Mouse (Mus musculus) ovary, adult 18-20 months (tissue): ENCODE results near the gene Nfkb1.

ENCODE experiments used
- DNase-seq: peaks from one replicate; pipeline ENCODE4 v3.0.0; 2022; ENCODE audit warnings: low spot score, mixed read lengths

Nfkb1 gene

DNA sequence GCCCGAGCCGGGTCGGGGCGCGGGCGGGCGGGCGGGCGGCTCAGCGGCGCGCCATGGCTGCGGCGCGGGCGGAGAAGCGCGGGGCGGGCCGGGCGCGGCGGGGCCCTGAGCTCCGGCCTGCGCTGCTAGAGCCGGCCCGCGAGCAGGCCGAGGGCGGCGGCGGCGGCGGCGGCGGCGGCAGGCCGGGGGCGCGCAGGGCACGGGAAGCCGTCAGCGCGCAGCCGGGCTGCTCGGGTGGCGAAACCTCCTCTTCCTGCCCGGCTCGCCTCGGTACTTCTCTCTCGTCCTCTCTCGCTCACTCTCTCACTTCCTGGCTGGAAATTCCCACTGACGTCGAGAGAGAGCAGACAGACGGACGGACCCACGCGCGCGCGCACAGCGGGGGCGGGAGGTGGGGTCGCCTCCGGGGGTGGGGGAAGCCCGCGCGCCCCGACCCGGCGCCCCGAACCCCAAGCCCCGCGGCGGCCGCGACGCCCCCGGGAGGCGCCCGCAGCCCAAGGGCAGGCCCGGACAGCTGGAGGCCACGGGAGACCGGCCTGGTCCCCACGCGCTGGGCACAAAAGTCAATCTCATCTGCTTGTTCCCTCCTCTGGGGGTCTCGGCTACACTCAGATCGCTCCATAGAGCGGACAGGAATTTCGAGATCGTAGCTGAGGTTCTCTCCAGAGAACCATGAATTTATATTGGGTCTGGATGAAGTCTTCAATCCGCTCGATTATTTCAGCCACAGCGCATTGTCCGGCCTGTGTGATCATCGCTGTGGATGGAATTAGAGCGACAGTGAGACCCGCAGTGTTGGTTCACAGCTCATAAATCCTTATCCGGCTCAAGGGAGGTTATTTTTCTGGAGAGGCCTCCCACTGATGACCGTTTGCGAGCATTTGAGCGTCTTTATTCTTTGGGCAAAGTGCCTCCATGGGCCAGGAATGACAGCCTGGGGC is at the start of gene Nfkb1:
TSS of gene Nfkb1 (minus strand) at position 357 of the 941 bp plus-strand sequence.
- peak; percentile 43 for DNase-seq

DNA sequence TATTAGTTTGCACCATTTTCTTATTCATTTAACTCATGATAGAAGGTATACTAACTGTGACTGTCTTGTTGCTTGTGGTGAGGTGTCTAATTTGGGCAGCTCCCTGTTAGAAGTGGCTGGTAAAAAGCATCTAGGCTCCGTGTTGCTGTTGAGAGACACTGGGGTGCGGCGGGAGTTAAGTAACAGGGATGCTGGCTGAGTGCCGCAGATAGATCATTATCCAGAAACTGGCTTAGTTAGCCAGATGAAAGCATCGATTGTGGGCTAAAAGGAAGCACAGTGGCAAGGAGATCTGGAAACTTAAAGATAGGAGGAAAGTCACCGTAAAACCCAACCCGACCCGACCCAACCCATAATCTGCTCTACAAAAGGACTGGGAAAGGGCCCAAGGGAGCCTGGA is 49.4 kb upstream of the Nfkb1 start:
- no peak for DNase-seq

DNA sequence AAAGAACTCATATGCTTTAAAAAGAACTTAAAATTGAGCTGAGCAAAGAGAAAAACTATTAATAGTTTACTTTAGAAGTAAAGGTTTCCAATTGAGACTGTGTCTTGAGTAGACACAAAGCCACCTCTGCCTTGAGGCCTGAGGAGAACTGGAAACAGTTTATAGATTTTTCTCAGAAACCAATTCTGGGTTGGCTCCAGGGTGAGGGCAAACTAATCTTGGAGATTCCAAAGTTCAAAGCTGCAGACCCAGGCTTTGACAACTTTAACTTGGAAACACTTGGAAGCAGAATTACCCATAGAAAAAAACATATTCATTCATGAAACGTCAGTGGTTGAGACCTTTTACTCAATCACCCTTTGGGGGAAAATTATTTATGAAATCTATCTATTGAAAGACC is 43.4 kb upstream of the Nfkb1 start:
- DNase-seq: no peak

DNA sequence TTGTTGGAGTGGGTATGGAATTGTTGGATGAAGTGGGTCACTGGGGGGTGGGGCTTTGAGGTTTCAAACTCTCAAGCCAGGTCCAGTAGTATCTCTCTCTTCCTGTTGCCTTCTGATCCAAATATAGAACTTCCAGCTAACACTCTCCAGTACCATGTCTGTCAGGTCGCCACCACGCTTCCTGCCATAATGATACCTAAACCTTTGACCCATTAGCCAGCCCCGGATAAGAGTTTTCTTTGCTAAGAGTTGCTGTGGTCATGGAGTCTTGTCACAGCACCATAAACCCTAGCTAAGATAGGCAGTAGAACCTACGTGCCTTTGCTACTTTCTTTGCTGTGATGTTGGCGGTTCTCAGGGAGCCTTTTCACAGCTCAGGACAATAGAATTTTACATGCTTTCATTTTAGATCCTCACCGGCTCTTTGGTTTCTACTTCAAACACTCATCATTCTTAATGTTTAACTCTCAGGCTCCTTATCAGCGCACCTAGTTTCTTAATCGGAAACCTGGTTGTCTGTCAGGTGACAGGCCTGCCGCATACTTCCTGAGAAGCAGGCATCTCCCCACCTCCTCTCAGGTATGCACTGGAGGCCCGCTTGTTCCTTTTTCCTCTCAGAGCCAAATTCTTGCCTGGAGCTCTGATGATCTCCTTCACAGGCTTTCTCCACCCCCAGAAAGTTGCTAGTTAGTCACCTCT is 41.5 kb upstream of the Nfkb1 start:
- DNase-seq: no peak

DNA sequence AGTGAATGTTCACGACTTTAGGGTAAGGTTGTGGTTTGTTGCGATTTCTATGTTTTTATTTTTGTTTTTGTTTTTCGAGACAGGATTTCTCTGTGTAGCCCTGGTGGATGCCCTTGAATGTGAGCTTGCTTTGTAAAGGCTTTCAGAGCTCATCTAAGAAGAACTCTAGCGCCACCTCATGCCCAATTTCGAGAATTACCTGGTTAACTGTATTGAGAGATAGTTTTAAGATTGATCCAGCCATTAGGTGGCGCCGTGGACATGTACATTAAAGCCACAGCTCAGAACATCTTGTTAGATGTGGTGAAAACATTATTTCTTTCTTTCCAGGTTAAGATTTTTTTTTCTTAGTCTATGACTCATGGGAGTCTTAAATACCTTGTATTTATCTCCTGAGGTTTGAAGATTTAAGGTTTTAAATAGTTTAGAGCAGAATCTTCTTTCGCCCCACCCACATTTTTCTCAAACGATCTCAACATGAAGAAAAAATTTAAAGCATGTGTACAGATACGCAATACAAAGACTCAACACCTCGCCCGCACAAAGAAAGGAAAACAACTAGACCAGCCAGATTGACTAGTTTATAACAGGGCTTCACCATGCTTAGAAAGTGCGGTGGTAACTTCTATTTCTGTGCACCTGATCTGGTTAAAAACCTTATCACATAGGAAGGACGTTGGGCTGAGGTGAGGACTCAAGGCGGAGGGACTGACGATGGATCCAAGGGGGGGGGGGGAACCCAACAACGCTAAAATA is 40.1 kb upstream of the Nfkb1 start:
- peak; percentile 78 for DNase-seq

DNA sequence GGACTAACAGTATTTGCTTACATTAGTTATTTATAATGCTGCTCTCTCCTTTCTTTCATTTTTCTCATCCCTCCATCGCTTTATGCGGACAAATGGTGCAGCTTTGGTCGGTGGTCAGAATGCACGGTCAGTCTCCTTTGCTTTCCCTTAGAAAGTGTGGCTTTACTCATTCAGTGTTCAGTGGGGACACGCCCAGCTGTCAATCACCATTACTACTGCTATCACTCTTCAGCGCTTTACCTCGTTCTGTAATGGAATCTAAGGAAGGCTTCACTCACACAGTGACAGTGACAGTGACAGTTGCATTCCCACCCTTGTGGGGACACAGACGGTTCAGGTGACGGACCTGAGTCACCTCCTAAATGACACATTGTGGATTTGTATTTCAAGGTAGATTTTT is 39.4 kb upstream of the Nfkb1 start:
- DNase-seq: no peak

DNA sequence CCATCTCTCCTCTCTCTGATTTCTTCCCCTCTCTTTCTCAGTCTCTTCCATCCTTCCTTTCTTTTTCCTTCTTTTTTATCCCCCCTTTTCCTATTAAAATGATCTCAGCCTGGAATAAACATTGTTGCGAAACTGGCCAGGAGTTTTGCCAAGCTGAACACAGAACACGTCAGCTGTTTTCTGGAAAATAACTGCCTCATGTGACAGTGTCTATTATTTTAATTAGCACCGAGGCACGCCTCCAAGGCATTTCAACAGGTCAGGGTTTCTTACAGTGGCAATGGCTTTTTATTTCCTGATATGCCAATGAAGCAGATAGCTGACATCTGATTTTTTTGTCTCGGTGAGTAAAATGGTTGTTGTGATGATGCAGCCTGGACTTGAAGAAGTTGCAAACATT is 38.2 kb upstream of the Nfkb1 start:
- peak; percentile 18 for DNase-seq

DNA sequence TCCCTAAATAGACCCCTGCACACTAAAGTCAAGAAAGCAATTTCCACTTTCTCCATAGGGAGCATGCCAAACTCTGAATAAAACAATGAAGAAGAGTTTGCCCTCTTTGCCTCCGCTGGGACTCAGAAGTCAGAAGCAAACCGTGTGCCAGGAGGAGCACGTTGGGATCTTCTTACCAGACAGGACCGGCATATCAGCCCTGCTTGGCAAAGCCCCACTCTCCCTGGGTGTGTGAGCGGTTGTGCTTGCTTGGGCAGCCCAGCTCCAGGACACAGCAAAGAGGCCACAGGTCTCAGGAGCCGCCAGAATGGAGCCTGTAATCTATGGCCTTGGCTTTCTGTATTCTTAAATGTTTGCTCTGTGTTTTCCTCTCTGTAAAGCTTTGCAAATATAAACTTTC is 37.6 kb upstream of the Nfkb1 start:
- no peak for DNase-seq

DNA sequence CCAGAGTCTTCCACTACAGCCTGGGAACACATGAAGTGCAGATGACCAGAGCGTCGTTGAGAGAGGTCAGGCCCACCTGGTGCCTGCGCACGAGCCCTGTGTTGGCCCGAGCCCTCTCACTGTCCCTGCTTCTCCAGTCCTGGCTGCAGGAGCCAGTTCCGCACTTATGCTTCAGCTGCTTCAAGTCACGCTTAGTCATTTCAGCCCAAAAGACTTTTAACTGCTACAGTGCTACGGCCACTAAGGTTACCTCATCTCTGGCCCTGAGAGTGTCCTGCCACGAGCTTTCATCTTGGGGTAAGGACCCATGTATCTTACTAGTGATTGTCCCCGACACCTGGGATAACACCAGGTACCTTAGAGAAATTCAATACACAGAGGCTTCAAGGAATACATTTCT is 36.0 kb upstream of the Nfkb1 start:
- DNase-seq: no peak

DNA sequence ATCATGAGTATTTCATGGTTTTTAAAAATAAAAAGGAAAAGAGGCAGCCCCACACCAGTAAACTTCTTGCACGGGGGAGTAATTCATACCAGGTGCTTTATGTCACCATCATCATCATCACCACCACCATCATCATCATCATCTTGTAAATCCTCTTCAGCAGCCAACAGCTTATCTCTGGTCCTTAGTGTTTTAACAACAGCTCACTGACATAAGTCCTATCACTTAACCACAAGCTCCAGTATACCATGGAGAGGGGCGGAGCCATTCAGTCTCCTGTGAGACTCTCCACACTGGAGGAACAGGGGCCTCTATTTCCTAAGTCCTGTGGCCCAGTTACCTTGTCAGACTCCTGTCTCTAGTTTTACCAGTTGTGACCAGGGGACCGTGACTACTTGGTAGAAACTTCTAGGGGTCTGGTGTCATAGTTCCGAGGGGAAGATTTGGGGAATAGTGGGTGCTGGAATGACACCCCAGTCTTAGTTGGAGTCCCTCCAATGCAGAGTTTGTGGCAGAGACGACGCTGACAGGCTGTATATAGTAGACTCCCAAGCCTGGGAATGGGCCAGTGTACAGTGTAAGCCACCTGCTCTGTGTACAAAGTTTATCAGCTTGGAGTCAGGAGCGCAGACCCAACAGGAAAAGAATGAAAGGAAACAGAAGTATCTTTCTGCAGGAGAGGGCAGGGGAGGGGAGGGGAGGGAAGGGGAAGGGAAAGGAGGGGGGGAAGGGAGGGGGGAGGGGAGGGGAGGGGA is 35.4 kb upstream of the Nfkb1 start:
- no peak for DNase-seq

DNA sequence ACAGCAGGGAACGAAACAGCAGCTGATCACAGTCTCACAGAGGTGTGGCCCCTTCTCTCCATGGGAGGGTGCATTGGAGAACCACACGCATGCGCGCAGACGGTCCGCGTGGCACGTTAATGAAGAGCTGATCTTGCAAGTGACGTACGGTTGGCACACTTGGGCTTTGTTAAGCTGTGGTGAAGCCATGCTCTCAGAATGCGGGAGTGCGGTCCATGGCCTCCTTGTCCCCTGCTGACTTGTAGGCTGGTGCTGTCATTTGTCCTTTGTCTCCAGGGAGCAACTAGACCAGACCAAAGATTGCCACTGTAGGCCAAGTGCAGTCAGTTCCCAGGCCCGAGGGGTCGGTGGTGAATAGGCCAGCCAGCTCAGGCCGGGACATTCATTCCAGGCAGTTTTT is 34.7 kb upstream of the Nfkb1 start:
- DNase-seq: no peak

DNA sequence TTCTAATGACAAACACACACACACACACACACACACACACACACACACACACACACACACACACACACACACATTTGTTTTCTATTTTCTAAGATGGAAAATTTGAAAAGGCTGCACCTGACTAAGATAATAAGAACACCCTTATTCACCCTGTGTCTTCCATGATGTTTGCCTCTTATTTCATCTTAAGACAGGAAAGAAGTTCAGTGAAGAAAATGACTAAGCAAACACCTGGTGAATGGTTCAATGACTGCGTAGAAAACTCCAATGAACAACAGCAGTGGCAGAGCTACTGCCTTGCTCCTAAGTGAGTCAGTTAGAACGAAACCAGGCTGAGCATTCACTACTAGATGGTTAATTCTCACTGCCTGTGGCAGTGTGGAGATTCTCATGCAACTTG is 30.8 kb upstream of the Nfkb1 start:
- DNase-seq: no peak

DNA sequence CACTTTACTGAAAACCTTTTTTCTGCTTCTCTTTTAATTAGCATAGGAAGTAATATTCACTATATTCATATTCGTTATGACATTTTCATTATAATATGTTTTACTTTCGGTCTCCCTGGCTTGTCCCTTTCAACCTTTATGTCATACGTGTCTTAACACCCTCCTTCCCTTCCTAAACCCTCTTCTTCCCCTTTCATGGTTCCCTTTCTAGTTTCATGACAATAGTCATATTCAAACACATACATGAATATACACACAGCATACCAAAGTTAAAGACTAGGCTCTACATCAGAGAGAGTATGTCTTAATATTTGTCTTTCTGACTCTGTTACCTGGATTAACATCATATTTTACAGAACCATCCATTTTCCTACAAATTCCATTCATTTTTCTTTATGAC is 28.6 kb upstream of the Nfkb1 start:
- no peak for DNase-seq

DNA sequence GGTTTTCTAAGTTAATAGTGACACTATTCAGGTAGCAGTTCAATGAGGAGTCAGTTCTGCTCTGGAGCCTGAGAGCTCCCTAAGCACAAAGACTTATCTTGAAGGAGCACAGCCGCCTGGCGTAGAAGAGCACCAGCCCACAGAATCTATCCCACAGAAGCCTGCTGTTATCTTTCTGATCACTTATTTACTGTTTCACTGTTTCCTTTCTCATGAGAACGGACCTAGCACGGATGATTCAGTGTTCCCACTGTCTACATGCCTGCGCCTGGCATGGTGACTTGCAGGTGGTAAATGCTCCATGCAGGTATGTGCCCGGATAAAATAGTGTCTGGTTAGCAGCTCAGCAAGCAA is 27.8 kb upstream of the Nfkb1 start:
- DNase-seq: no peak

DNA sequence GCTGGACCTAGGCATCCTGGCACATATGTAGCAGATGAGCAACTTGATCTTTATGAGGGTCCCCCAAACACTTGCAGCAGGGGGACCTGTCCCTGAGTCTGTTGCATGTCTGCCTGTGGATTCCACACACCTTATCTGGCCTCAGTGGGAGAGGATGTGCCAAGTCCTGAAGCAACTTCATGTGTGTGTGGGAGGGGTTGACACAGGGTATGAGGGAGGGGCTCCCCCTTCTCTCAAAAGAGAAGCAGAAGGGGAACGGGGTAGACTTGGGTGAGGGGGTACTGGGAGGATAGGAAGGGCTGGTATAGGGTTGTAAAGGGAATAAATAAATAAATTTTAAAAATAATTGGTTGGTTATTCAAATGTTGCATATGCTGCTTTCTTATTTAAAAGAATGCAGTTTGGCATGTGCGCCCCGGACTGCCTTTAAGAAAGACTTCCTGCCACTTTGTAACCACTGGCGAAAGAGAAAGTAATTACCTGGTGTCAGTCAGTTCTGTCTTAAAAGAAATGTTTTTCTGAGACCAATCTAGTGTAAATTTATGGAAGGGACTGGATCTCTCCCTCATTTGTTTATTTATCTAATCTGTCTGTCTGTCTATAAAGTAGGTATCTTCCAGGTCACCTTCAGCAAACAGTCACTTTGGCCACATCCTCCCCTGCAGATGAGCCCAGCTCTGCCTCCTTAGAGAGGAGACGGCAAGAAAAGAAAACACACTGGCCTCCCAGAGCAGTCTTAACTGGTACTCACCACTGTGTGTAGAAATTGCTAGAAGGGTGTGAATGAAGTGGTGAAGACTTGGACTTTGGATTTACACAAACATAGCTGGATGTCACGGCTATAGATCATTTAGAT is 27.2 kb upstream of the Nfkb1 start:
- DNase-seq: no peak

DNA sequence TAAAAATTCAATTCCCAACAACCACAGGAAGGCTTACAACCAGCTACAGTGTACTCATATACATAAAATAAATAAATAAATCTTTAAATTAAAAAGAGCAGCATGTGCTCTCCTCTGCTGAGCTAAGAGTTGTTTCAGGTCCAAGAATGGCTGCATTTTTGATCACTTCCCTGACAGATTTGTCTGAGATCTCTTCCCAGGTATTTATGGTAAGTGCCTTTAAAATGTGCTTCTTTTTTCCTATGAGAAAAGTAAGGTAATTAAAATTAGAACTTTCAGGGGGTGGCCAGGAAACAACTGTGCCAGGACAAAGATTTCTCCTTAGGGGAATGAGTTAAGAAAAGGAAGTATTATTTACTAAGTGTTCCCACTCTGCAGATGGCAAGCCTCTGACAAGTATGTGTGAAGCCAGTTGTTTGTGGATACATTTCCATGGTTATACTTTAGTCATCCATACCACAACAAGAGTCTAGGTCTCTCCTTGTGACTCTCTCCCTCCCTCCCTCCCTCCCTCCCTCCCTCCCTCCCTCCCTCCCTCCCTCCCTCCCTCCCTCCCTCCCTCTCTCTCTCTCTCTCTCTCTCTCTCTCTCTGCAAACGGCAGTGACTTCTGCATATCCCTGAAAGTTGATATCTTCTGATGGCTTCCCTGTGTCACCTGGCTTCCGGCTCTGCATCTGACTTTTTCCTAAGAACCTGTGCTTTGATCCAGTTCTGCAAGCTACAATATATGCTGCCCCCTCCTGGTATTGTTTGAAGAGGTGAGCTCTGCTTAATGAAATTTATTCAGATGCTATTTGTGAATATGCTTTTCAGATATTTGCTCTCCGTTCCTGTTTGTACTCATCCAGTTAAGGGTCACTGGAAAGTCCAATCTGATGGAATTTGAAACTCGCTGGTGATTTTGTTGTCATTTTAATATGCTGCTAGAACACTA is 21.9 kb upstream of the Nfkb1 start:
- DNase-seq: no peak

DNA sequence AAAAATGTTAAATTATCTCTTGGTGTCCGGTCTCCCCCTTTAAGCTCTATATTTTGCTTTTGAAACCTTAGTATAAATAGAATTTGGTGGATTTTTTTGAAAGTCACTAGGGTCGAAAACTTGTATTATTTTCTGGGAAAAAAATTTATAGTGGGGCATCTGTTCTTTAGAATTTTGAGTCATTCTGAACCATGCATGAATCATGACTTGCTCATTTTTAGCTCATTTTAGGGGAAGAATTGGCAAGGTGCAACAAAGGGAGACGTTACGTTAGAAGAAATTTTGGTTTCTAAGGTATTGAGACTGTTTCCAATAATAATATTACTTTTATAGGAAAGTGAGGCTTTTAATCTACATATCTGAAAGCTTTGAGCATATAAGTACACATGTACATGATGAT is 20.3 kb upstream of the Nfkb1 start:
- DNase-seq: no peak

DNA sequence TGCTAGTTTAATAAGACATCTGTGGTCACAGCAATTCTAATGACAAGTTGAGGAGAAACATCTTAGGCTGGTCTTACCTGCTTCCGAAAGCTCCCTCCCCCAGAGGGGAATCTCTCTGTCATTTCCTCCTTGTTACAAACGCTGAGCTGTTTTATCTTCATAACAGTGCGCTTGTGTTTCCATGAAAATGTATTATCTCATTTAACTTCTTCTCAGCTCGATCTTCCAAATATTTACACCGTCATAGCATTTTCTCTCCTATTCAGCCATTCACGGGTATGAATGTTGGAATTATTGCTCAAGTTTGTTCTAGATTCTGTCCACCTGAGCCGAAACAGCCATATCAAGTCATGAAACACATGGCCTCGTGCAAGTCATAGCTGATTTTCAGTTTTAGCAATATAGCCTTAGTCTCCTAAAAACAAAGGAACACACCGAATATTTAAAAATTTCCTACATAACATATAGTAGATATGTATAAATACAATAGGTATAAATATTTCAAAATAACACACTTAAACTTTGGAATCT is 19.8 kb upstream of the Nfkb1 start:
- no peak for DNase-seq

DNA sequence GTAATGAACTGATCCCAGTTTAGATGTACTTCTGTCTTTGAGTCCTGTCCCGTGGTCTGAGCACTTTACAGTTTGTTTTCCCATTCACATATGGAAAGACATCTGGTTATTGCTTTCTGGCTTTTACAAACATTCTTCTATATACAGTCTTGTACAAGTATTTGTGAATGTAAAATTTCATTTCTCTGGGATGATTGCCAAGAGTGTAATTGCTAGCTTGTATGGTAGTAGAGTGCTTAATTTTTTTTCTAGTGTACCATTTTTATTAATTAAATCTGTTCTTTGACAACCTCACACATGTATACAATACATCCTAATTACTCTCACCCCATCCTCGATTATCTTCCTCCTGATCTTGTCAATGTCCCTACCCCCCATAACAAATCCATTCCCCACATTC is 12.0 kb upstream of the Nfkb1 start:
- DNase-seq: no peak

DNA sequence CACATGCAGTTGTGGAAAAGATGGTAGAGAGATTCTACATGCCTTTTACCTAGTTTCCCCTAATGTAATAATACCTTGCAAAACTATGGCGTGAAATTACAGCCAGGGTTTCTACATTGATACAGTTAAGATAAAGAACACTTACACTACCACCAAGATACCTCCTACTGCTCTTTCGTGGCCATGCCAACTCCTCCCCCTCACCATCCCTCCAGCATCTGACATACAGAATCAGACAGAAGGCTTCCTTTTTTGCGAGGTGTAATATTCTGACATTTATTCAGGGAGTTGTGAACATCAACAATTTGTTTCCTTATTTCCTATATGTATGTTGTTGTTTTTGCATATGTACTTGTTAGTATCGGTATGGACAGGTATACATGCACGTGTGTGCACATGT is 11.3 kb upstream of the Nfkb1 start:
- no peak for DNase-seq
